Mouse (Mus musculus): Measurements from ENCODE around the gene Creb3l4. TPM values are rescaled to one million over a fixed set of nuclear protein-coding genes. Genes with fewer than 3 reads are reported as not detected.

Gene Creb3l4
- polyA plus RNA-seq, 1 experiment from 2014 or later: 3.9 TPM

GRCm38 (mm10) chr3:90202884-90203283, 40.4 kb downstream of the Creb3l4 start:
- H3K27me3 ChIP-seq: no peaks in the 10 kb centered on the region
- no peaks in the 10 kb centered on the region for H3K4me1 ChIP-seq
- no peak for ATAC-seq (ENCODE audit: low FRiP score, low read depth)
- 65% methylated on average over 1 of the region's 1 CpGs for WGBS
- no peak overlapping the region for H3K9ac ChIP-seq (replicated peaks)
- no peak overlapping the region for H3K27ac ChIP-seq (replicated peaks)
- no peak overlapping the region for H3K4me2 ChIP-seq (replicated peaks)
- H3K36me3 ChIP-seq: peaks cover 5% of the 10 kb centered on the region
- no peaks in the 10 kb centered on the region for H3K9me3 ChIP-seq
- no peak overlapping the region for H3K4me3 ChIP-seq

- no peak for ATAC-seq (ENCODE audit: low FRiP score, low read depth)
- Histone ChIP-seq H3K27ac (replicated peaks) (no peak overlapping the region), H3K4me3 (no peak overlapping the region), H3K36me3 (no peaks in the 10 kb centered on the region), H3K4me1 (no peaks in the 10 kb centered on the region), H3K27me3 (no peaks in the 10 kb centered on the region), H3K9me3 (no peaks in the 10 kb centered on the region), H3K9ac (replicated peaks) (no peak overlapping the region), H3K4me2 (replicated peaks) (no peak overlapping the region)
- 89% methylated on average over 1 of the region's 1 CpGs for WGBS
Measured at GRCm38 (mm10) chr3:90197548-90197947, 45.8 kb downstream of the Creb3l4 start.

- Histone ChIP-seq H3K36me3 (no peaks in the 10 kb centered on the region), H3K9me3 (no peaks in the 10 kb centered on the region), H3K4me3 (no peak overlapping the region), H3K27me3 (no peaks in the 10 kb centered on the region), H3K27ac (replicated peaks) (no peak overlapping the region), H3K4me1 (no peaks in the 10 kb centered on the region), H3K4me2 (replicated peaks) (no peak overlapping the region), H3K9ac (replicated peaks) (no peak overlapping the region)
- WGBS: 88% methylated on average over 1 of the region's 1 CpGs
- ATAC-seq (ENCODE audit: low FRiP score, low read depth): no peak
Measured at GRCm38 (mm10) chr3:90195644-90196043, 47.7 kb downstream of the Creb3l4 start.

GRCm38 (mm10) chr3:90194759-90195158, 48.6 kb downstream of the Creb3l4 start:
- Histone ChIP-seq H3K9ac (replicated peaks) (no peak overlapping the region), H3K4me2 (replicated peaks) (no peak overlapping the region), H3K27ac (replicated peaks) (no peak overlapping the region), H3K36me3 (no peaks in the 10 kb centered on the region), H3K4me1 (no peaks in the 10 kb centered on the region), H3K27me3 (no peaks in the 10 kb centered on the region), H3K9me3 (no peaks in the 10 kb centered on the region), H3K4me3 (no peak overlapping the region)
- WGBS: 68% methylated on average over 4 of the region's 4 CpGs
- no peak for ATAC-seq (ENCODE audit: low FRiP score, low read depth)

- no peak overlapping the region for H3K4me2 ChIP-seq (replicated peaks)
- H3K9ac ChIP-seq (replicated peaks): no peak overlapping the region
- no peak overlapping the region for H3K27ac ChIP-seq (replicated peaks)
- no peak overlapping the region for H3K4me3 ChIP-seq
- no peak for ATAC-seq (ENCODE audit: low FRiP score, low read depth)
- no peaks in the 10 kb centered on the region for H3K27me3 ChIP-seq
- H3K9me3 ChIP-seq: no peaks in the 10 kb centered on the region
- no peaks in the 10 kb centered on the region for H3K4me1 ChIP-seq
- 82% methylated on average over 11 of the region's 11 CpGs for WGBS
- no peaks in the 10 kb centered on the region for H3K36me3 ChIP-seq
Measured at GRCm38 (mm10) chr3:90190859-90191510, 52.3 kb downstream of the Creb3l4 start.

Small RNA genes within 50 kb of the gene (microRNA-seq; reads per million reads assigned to microRNA genes)
- gene Mir7012: not detected

Other genes starting within 250 kb of the Creb3l4 start
- gene Hax1, start 244.7 kb downstream of the Creb3l4 start, polyA plus RNA-seq (2016; fragmentation: Nextera tagmentation; extraction: Ambion mirVana): 149 and 150 TPM in 2 replicates
- gene 4933434E20Rik, start 191.9 kb downstream of the Creb3l4 start, polyA plus RNA-seq (2016; fragmentation: Nextera tagmentation; extraction: Ambion mirVana): 185 and 204 TPM in 2 replicates
- 207 and 222 TPM in 2 replicates for gene Ubap2l, start 190.9 kb downstream of the Creb3l4 start, polyA plus RNA-seq (2016; fragmentation: Nextera tagmentation; extraction: Ambion mirVana)
- 454 and 459 TPM in 2 replicates for gene Tpm3, start 170.9 kb downstream of the Creb3l4 start, polyA plus RNA-seq (2016; fragmentation: Nextera tagmentation; extraction: Ambion mirVana)
- 0.54 and 0.57 TPM in 2 replicates for gene Nup210l, start 139.4 kb downstream of the Creb3l4 start, polyA plus RNA-seq (2016; fragmentation: Nextera tagmentation; extraction: Ambion mirVana)
- gene Rps27, start 29.9 kb downstream of the Creb3l4 start, polyA plus RNA-seq (2016; fragmentation: Nextera tagmentation; extraction: Ambion mirVana): 962 and 971 TPM in 2 replicates
- 21.3 and 24.2 TPM in 2 replicates for gene Rab13, start 29.8 kb downstream of the Creb3l4 start, polyA plus RNA-seq (2016; fragmentation: Nextera tagmentation; extraction: Ambion mirVana)
- gene Jtb, start 11.9 kb downstream of the Creb3l4 start, polyA plus RNA-seq (2016; fragmentation: Nextera tagmentation; extraction: Ambion mirVana): 96.1 and 97.8 TPM in 2 replicates
- gene Slc39a1, start 4.7 kb upstream of the Creb3l4 start, polyA plus RNA-seq (2016; fragmentation: Nextera tagmentation; extraction: Ambion mirVana): 50.5 and 55.1 TPM in 2 replicates
- 21.5 and 21.7 TPM in 2 replicates for gene Crtc2, start 10.7 kb upstream of the Creb3l4 start, polyA plus RNA-seq (2016; fragmentation: Nextera tagmentation; extraction: Ambion mirVana)
- gene Dennd4b, start 21.7 kb upstream of the Creb3l4 start, polyA plus RNA-seq (2016; fragmentation: Nextera tagmentation; extraction: Ambion mirVana): 6.6 and 6.9 TPM in 2 replicates
- 15.5 and 15.9 TPM in 2 replicates for gene Gatad2b, start 49.7 kb upstream of the Creb3l4 start, polyA plus RNA-seq (2016; fragmentation: Nextera tagmentation; extraction: Ambion mirVana)
- 15.8 and 22.0 TPM in 2 replicates for gene Slc27a3, start 146.4 kb upstream of the Creb3l4 start, polyA plus RNA-seq (2016; fragmentation: Nextera tagmentation; extraction: Ambion mirVana)
- 42.4 and 44.3 TPM in 2 replicates for gene Ints3, start 190.1 kb upstream of the Creb3l4 start, polyA plus RNA-seq (2016; fragmentation: Nextera tagmentation; extraction: Ambion mirVana)
- 2.5 and 2.6 TPM in 2 replicates for gene Npr1, start 222.4 kb upstream of the Creb3l4 start, polyA plus RNA-seq (2016; fragmentation: Nextera tagmentation; extraction: Ambion mirVana)
- gene Ilf2, start 232.6 kb upstream of the Creb3l4 start, polyA plus RNA-seq (2016; fragmentation: Nextera tagmentation; extraction: Ambion mirVana): 319 and 328 TPM in 2 replicates
- 78.4 and 79.8 TPM in 2 replicates for gene Snapin, start 247.5 kb upstream of the Creb3l4 start, polyA plus RNA-seq (2016; fragmentation: Nextera tagmentation; extraction: Ambion mirVana)

Data from midbrain, embryonic 12.5 days (tissue).